In genomic region chrX:159928165-159928564, GRCm38 (mm10) we compare ENCODE assay signal across 27 mouse cellular contexts.
A peak's percentile ranks its signal among the peaks of the same experiment; 100 is the strongest.
DNase-seq lines count a peak whose midpoint lies in the region; ATAC-seq and TF ChIP-seq lines count a peak whose summit lies in the region.
"Had no signal": no experiment of that assay in that cellular context is flagged by ENCODE, and none has a peak within 500 bp of the region (broad histone marks: within the 10 kb centered on the region; RNA-seq: fewer than 3 reads in every experiment).

No protein-coding gene starts in this region.

- no peaks in the 10 kb centered on the region; the same call in 1 of the 2 replicates for H3K4me1 ChIP-seq in heart, embryonic 11.5 days (ENCODE audit: control insufficient read depth, insufficient read depth, low read length)
- H3K4me1 ChIP-seq in heart, embryonic 14.5 days (ENCODE audit: control insufficient read depth in 2 of 2, insufficient read depth in 2 of 2, low read length in 2 of 2): peaks cover 3 to 5% of the 10 kb centered on the region in 2 experiments; a peak in 2 of 4 replicates
- no peaks in the 10 kb centered on the region for H3K4me1 ChIP-seq in heart, postnatal 0 days (ENCODE audit: control insufficient read depth, insufficient read depth)
- H3K4me1 ChIP-seq: embryonic facial prominence, embryonic 10.5 days; embryonic facial prominence, embryonic 13.5 days; forebrain, embryonic 12.5 days; forebrain, embryonic 15.5 days; hindbrain, embryonic 12.5 days; hindbrain, embryonic 15.5 days had no signal

- no peak for ATAC-seq in heart, embryonic 11.5 days (replicated peaks; ENCODE audit: insufficient number of reproducible peaks, low FRiP score, low TSS enrichment)
- ATAC-seq in heart, embryonic 14.5 days (ENCODE audit: insufficient number of reproducible peaks, insufficient read depth, low FRiP score, low read depth): no peak
- peak; percentile 73 for ATAC-seq in heart, postnatal 0 days (ENCODE audit: insufficient read depth, low read depth)
- ATAC-seq: activated CD4-positive, CD25-positive, alpha-beta regulatory T cell, adult 4 months; forebrain, embryonic 15.5 days; intestine, postnatal 0 days had no signal

- no peaks in the 10 kb centered on the region for H3K9me3 ChIP-seq in heart, embryonic 11.5 days (replicated peaks; ENCODE audit: control insufficient read depth, low read length)
- H3K9me3 ChIP-seq in heart, embryonic 14.5 days (ENCODE audit: control insufficient read depth, low read length): no peaks in the 10 kb centered on the region
- H3K9me3 ChIP-seq in heart, postnatal 0 days (replicated peaks; ENCODE audit: control insufficient read depth, low read length): no peaks in the 10 kb centered on the region
- H3K9me3 ChIP-seq: embryonic facial prominence, embryonic 10.5 days; embryonic facial prominence, embryonic 13.5 days; forebrain, embryonic 12.5 days; forebrain, embryonic 15.5 days; hindbrain, embryonic 12.5 days; hindbrain, embryonic 15.5 days had no signal

- TF ChIP-seq EP300 in heart, postnatal 0 days (IDR thresholded peaks at IDR 0.05; ENCODE audit: low read depth): no peak

- no peak overlapping the region for H3K4me2 ChIP-seq in heart, embryonic 11.5 days
- H3K4me2 ChIP-seq in heart, embryonic 14.5 days (ENCODE audit: low read length): no peak overlapping the region; the same call in 1 of the 2 replicates
- H3K4me2 ChIP-seq in heart, postnatal 0 days (ENCODE audit: low read depth, low read length): no peak overlapping the region
- H3K4me2 ChIP-seq: embryonic facial prominence, embryonic 13.5 days; forebrain, embryonic 12.5 days; forebrain, embryonic 15.5 days; hindbrain, embryonic 12.5 days; hindbrain, embryonic 15.5 days had no signal

- intact Hi-C loops in gastrocnemius, adult 2 months (cut with DNase I): no loop called here
- intact Hi-C loops in heart, postnatal 14 days (cut with DNase I): no loop called here
- intact Hi-C loops in heart, postnatal 10 days (cut with DNase I): no loop called here

- H3K27me3 ChIP-seq in heart, embryonic 11.5 days (ENCODE audit: control insufficient read depth, insufficient read depth, low read length): no peaks in the 10 kb centered on the region
- H3K27me3 ChIP-seq in heart, embryonic 14.5 days (ENCODE audit: control insufficient read depth, insufficient read depth, low read length): no peaks in the 10 kb centered on the region
- H3K27me3 ChIP-seq in heart, postnatal 0 days (ENCODE audit: control insufficient read depth, insufficient read depth, low read length): no peaks in the 10 kb centered on the region
- H3K27me3 ChIP-seq: forebrain, embryonic 15.5 days had no signal

- no peak overlapping the region for H3K4me3 ChIP-seq in gastrocnemius, adult 2 months
- H3K4me3 ChIP-seq in heart, embryonic 11.5 days (ENCODE audit: low read depth, low read length): no peak overlapping the region
- no peak overlapping the region for H3K4me3 ChIP-seq in heart, embryonic 14.5 days (ENCODE audit: control insufficient read depth in 1 of 2, insufficient read depth in 1 of 2, low read depth in 1 of 2, low read length in 2 of 2)
- H3K4me3 ChIP-seq in heart, postnatal 0 days (ENCODE audit: low read depth, low read length): no peak overlapping the region
- H3K4me3 ChIP-seq: embryonic facial prominence, embryonic 10.5 days; embryonic facial prominence, embryonic 13.5 days; erythroblast, embryonic 14.5 days; forebrain, embryonic 12.5 days; forebrain, embryonic 15.5 days; hindbrain, embryonic 12.5 days; hindbrain, embryonic 15.5 days had no signal

- H3K27ac ChIP-seq in gastrocnemius, adult 2 months: peak overlapping the region; percentile 61
- H3K27ac ChIP-seq in heart, embryonic 11.5 days (ENCODE audit: low read depth, low read length): peak overlapping the region; percentile 75
- H3K27ac ChIP-seq in heart, embryonic 14.5 days (replicated peaks in 1 of 2; ENCODE audit: control insufficient read depth in 1 of 2, insufficient read depth in 1 of 2, low read depth in 2 of 2, low read length in 2 of 2): peak overlapping the region; percentile 74 to 82
- peak overlapping the region; percentile 84 for H3K27ac ChIP-seq in heart, postnatal 0 days (ENCODE audit: low read depth)
- H3K27ac ChIP-seq: embryonic facial prominence, embryonic 10.5 days; embryonic facial prominence, embryonic 13.5 days; forebrain, embryonic 12.5 days; forebrain, embryonic 15.5 days; hindbrain, embryonic 12.5 days; hindbrain, embryonic 15.5 days had no signal

- no peak overlapping the region for H3K9ac ChIP-seq in heart, embryonic 11.5 days (ENCODE audit: low read depth, low read length)
- H3K9ac ChIP-seq in heart, embryonic 14.5 days (ENCODE audit: low read length): no peak overlapping the region
- H3K9ac ChIP-seq in heart, postnatal 0 days (replicated peaks; ENCODE audit: low read depth, low read length): no peak overlapping the region
- H3K9ac ChIP-seq: embryonic facial prominence, embryonic 13.5 days; forebrain, embryonic 12.5 days; forebrain, embryonic 15.5 days; hindbrain, embryonic 12.5 days; hindbrain, embryonic 15.5 days had no signal

- DNase-seq in gastrocnemius, adult 2 months: no peak
- DNase-seq in gastrocnemius, postnatal 4 days (ENCODE audit: low spot score in 2 of 2): no peak
- no peak for DNase-seq in heart, postnatal 14 days
- DNase-seq in heart, adult 18-20 months: no peak
- peak; percentile 45 for DNase-seq in heart, postnatal 0 days (ENCODE audit: low spot score)
- no peak for DNase-seq in heart, postnatal 10 days
- DNase-seq: adrenal gland, adult 8-10 months; adrenal gland, postnatal 25 days; cerebellum, adult 11-12 months; cerebellum, adult 8-10 months; cerebellum, postnatal 10 days; cerebellum, postnatal 36 days; embryo, embryonic 11 days; gastrocnemius, postnatal 10 days; gastrocnemius, postnatal 36 days; kidney, adult 2 months had no signal

- no peak for TF ChIP-seq CTCF in gastrocnemius, adult 2 months (IDR thresholded peaks at IDR 0.05)
- TF ChIP-seq CTCF in heart, postnatal 0 days (IDR thresholded peaks at IDR 0.05; ENCODE audit: low read depth): no peak

- 44% methylated on average over 5 of the region's 5 CpGs for WGBS in heart, embryonic 11.5 days (ENCODE audit: insufficient replicate concordance)
- 37% methylated on average over 5 of the region's 5 CpGs for WGBS in heart, embryonic 14.5 days
- WGBS in heart, postnatal 0 days: 42% methylated on average over 5 of the region's 5 CpGs

- H3K36me3 ChIP-seq in heart, embryonic 11.5 days (ENCODE audit: control insufficient read depth, insufficient read depth, low read length): no peaks in the 10 kb centered on the region
- no peaks in the 10 kb centered on the region for H3K36me3 ChIP-seq in heart, embryonic 14.5 days (ENCODE audit: control insufficient read depth, insufficient read depth, low read length)
- H3K36me3 ChIP-seq in heart, postnatal 0 days (replicated peaks; ENCODE audit: control insufficient read depth, insufficient read depth, low read length): no peaks in the 10 kb centered on the region
- H3K36me3 ChIP-seq: embryonic facial prominence, embryonic 10.5 days; embryonic facial prominence, embryonic 13.5 days; forebrain, embryonic 12.5 days; forebrain, embryonic 15.5 days; hindbrain, embryonic 12.5 days; hindbrain, embryonic 15.5 days had no signal
